Mouse (Mus musculus) liver, postnatal 0 days (tissue): ENCODE results near the gene Ankdd1a.

Experiments used
- CTCF ChIP-seq: sonication (generic); IDR thresholded peaks from 2 replicates; pipeline ENCODE4 v1.5.1; 2016; ENCODE audit warnings: antibody characterized with exemption, low read depth
- EP300 ChIP-seq: IDR thresholded peaks from 2 replicates; pipeline ENCODE4 v1.6.1; 2016; ENCODE audit warnings: antibody characterized with exemption, low read depth, mild to moderate bottlenecking

DNA sequence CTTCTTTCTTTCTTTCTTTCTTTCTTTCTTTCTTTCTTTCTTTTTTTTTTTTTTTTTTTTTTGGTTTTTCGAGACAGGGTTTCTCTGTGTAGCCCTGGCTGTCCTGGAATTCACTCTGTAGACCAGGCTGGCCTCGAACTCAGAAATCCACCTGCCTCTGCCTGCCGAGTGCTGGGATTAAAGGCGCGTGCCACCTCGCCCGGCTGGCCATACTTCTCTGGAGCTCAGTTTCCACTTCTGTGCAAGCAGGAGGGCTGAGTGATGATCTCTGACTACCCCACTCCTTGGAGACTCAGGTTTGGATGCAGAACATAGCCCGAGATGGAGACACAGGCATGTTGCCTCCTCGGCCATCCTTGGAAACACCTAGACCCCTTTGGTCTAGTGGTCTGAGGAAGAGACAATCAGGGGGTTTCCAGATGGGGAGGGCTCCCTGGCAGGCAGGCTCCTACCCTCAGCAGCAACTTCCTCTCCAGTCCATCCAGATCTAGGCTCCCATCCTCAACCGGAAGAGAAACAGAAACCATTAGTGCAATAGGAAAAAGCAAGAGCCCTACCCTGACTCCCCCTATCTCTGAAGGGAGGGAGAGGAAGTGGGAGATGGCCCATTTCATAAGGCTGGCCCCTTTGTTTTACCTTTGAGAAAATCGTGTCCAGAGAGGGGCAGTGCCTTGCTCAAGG, 15.9 kb upstream of the Ankdd1a start:
- TF ChIP-seq CTCF = 0 out of 2 replicates have a peak, but pooled peaks have one; percentile 16
- TF ChIP-seq EP300 = no peak
